Mouse (Mus musculus): ENCODE data around the gene Capzb.

Gene Capzb

GRCm38 (mm10) chr4:139208236-139209129 lies 15.8 kb downstream of the Capzb start:
- no peak for DNase-seq (ENCODE audit: low spot score)

- DNase-seq (ENCODE audit: low spot score), result no peak
Measured at GRCm38 (mm10) chr4:139209130-139209840, 16.6 kb downstream of the Capzb start.

- DNase-seq (ENCODE audit: low spot score), result no peak
Measured at GRCm38 (mm10) chr4:139211975-139212831, 19.5 kb downstream of the Capzb start.

DNA sequence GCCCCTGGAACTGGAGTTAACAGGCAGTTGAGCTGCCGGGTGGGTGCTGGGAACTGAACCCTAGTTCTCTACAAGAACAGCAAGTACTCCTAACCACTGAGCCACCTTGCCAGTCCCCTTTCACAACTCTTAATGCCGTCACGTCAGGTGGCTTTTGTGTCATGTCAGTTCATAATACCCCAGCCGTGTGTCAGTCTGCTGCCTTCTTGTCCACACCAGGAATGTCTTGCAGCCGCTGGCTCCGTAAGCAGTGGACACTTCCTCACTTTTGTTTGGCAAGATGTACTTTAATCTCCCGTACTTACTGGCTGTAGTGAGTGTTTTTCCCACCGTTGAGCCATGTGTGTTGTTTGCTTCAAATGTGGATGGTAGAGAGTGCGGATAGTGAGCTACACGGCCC lies 20.4 kb downstream of the Capzb start:
- DNase-seq (ENCODE audit: low spot score), result no peak

GRCm38 (mm10) chr4:139213935-139214371 lies 21.3 kb downstream of the Capzb start:
- DNase-seq (ENCODE audit: low spot score), result no peak

DNA sequence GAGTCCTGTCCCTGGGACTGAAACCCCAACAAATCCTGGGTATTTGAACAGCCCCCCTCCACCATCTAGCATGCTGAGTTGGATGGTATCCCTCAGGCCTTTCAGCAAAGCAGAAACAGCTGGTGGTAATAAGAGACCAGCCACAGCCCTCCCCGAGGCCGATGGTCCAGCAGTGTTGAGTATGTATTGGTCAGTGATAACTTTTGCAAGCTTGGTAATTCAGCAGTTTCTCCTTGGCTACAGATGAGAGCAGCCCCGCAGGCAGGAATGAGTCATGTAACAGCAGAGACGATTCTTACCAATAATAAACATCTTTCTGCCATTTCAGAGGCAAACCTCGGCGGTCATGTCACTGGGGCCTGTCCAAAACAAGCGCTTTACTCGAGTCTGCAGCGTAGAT lies 23.9 kb downstream of the Capzb start:
- DNase-seq (ENCODE audit: low spot score), result no peak

GRCm38 (mm10) chr4:139218539-139218938 lies 25.8 kb downstream of the Capzb start:
- no peak for DNase-seq (ENCODE audit: low spot score)

GRCm38 (mm10) chr4:139219656-139220055 lies 27.0 kb downstream of the Capzb start:
- no peak for DNase-seq (ENCODE audit: low spot score)

DNA sequence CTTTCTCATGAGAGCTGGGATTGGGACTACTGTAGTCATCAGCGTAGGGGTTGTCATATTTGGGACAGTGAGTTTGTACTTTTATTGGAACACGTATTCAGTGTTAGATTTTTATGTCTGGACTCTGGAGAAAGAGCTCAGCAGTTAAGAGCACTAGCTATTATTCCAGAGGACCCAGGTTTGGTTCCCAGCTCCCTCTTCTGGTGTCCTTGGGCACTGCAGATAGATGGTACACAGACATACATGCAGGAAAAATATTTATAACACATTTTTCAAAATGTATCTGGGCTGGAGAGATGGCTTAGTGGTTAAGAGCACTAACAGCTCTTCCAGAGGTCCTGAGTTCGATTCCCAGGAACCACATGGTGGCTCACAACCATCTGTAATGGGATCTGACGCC lies 28.3 kb downstream of the Capzb start:
- no peak for DNase-seq (ENCODE audit: low spot score)

- no peak for DNase-seq (ENCODE audit: low spot score)
Measured at GRCm38 (mm10) chr4:139221837-139222236, 29.1 kb downstream of the Capzb start.

- DNase-seq (ENCODE audit: low spot score), result no peak
Measured at GRCm38 (mm10) chr4:139225115-139225514, 32.4 kb downstream of the Capzb start.

- DNase-seq (ENCODE audit: low spot score), result no peak
Measured at GRCm38 (mm10) chr4:139225944-139226343, 33.2 kb downstream of the Capzb start.

GRCm38 (mm10) chr4:139226504-139227216 lies 34.0 kb downstream of the Capzb start:
- DNase-seq (ENCODE audit: low spot score), result no peak

DNA sequence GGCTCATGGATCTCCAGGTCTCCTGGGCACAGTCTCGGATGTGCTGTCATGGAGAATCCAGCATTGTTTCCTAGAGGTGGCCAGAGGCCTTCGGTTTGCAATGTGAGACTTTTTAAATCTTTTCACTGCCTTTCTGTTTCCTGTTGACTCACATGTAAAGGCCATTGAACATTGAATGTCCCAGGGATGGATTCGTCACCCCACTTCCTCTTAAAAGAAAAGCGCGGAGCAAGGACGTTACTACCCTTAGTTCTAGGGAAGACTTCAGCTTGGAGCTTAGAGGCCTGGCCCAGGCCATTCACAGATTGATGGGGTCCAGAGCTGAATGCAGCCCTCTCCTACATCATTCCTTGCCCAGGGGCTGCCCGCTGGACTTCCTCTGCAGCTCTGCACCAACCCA lies 35.2 kb downstream of the Capzb start:
- DNase-seq (ENCODE audit: low spot score), result no peak

GRCm38 (mm10) chr4:139229271-139229670 lies 36.6 kb downstream of the Capzb start:
- DNase-seq (ENCODE audit: low spot score), result no peak

DNA sequence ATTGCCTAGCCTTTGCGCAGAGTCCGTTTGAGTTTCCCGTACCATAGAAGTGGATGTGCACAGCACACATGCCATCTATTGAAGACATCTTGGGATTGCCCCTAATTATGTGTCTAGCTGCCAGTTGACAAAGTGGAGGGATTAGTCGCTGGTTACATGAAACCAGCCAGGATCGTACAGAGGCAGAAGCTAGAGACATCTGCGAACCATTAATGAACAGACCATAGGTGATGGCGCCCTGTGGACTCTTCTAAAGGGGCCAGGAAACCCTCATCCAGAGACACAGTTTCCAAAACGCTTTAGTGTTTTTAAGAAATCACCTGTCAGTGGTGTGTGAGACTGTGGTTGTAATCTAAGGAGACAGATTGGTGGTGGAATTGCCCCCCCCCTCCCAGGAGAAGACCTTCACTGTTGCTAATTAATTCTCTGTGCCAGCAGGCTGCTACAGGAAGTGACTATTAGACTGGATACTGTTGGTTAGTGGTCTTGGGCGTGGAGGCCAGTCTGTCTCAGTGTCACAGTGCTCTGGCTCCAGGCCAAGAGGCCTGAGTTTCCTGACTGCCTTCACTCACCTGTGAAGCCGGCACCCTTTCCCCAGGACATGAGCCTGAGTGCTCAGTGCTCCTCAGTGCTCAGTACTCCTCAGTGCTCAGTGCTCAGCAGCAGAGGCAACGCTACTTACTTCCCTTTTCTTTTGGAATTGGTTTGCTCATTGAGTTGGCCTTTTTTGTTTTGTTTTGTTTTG lies 37.8 kb downstream of the Capzb start:
- no peak for DNase-seq (ENCODE audit: low spot score)

DNA sequence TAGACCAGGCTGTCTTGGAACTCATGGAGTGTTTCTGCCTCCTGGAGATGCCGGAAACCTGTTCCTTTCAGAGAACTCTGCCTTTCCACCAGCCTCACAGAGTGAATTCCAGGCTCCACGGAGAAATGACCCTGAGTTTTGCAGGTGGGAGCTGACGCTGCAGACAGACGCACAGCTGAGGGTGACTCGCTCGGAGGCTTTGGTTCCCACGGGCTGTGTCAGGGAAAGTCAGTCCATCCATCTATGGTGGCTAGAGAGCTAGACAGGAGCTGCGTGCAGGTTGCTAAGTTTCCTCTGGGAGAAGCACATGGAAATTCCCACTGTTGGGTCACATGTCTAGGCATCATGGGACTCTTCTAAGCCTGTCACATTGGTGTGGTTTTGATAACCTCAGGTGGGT lies 38.5 kb downstream of the Capzb start:
- DNase-seq (ENCODE audit: low spot score), result no peak

DNA sequence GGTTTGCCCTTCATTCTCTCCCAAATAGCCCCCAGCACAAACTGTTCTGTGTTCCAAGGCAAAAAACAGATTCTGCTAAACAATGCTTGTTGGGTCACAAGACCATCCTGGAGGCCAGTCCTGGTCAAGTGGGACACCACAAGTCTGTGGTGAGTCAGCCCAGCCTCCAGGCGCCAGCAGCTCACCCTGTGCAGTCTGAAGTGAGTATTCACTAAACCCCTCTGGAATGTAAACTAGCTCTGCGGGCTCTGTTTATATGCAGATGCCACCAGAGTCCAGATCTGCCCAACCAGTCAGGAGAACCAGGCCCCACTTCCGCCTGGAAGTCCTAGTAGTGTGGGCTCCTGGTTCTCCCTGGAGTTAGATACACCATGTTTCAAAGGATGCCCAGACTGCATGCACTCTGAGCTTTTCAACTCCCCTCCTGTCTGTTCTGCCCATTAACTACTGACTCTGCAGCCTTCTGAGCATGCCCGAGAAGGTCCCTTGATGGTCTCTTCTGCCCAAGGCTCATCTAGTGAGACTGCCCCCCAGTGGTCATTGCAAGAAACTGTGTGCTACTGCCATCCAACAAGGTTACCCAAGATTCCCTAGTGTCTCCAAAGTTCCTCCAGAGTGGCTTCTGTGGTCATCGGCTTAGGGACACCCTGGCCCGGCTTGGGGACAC lies 39.9 kb downstream of the Capzb start:
- peak; percentile 62 for DNase-seq (ENCODE audit: low spot score)

GRCm38 (mm10) chr4:139233146-139233495 lies 40.4 kb downstream of the Capzb start:
- DNase-seq (ENCODE audit: low spot score), result no peak

- no peak for DNase-seq (ENCODE audit: low spot score)
Measured at GRCm38 (mm10) chr4:139233755-139234254, 41.1 kb downstream of the Capzb start.
